ENCODE assay signal across 8 mouse cellular contexts in genomic region chr3:32610560-32610959, GRCm38 (mm10). TPM values are rescaled to one million over a fixed set of nuclear protein-coding genes. Genes with fewer than 3 reads are reported as not detected.
DNase-seq lines count a peak whose midpoint lies in the region; ATAC-seq and TF ChIP-seq lines count a peak whose summit lies in the region.

No protein-coding gene starts in this region.

- TF ChIP-seq EP300 in ES-Bruce4 (IDR thresholded peaks at IDR 0.05; ENCODE audit: insufficient read depth, low read depth, low read length), result no peak
- TF ChIP-seq EP300 in lung, postnatal 0 days (IDR thresholded peaks at IDR 0.05), result no peak

- DNase-seq in adrenal gland, postnatal 36 days, result peak; percentile 72 to 80
- peak; percentile 31 to 81 for DNase-seq in layer of hippocampus, adult 18-20 months (ENCODE audit: low spot score in 2 of 2)
- peak; percentile 79 for DNase-seq in lung, postnatal 0 days (ENCODE audit: low spot score)
- DNase-seq in retina, postnatal 1 day, result peak; percentile 65

- no peak overlapping the region for H3K4me2 ChIP-seq in forebrain, embryonic 12.5 days
- no peak overlapping the region for H3K4me2 ChIP-seq in lung, postnatal 0 days (replicated peaks; ENCODE audit: low read depth, low read length)

- no peak overlapping the region for H3K9ac ChIP-seq in ES-Bruce4 (ENCODE audit: low read depth, poor library complexity, severe bottlenecking)
- no peak overlapping the region for H3K9ac ChIP-seq in forebrain, embryonic 12.5 days
- H3K9ac ChIP-seq in lung, postnatal 0 days (replicated peaks; ENCODE audit: low read depth), result no peak overlapping the region

- no peaks in the 10 kb centered on the region for H3K27me3 ChIP-seq in ES-Bruce4 (ENCODE audit: control insufficient read depth, insufficient read depth, low read length, poor library complexity, severe bottlenecking)
- no peaks in the 10 kb centered on the region for H3K27me3 ChIP-seq in forebrain, embryonic 12.5 days
- H3K27me3 ChIP-seq in lung, postnatal 0 days (replicated peaks; ENCODE audit: insufficient read depth, low read length), result no peaks in the 10 kb centered on the region

- no peak for TF ChIP-seq POLR2A in ES-Bruce4 (IDR thresholded peaks at IDR 0.05; ENCODE audit: insufficient read depth, low read length)

- no peaks in the 10 kb centered on the region for H3K9me3 ChIP-seq in ES-Bruce4 (replicated peaks; ENCODE audit: control insufficient read depth, insufficient read depth, low read length, poor library complexity, severe bottlenecking)
- H3K9me3 ChIP-seq in forebrain, embryonic 12.5 days, result no peaks in the 10 kb centered on the region
- H3K9me3 ChIP-seq in lung, postnatal 0 days (ENCODE audit: low read length), result no peaks in the 10 kb centered on the region

- peak; percentile 47 for TF ChIP-seq CTCF in ES-Bruce4 (IDR thresholded peaks at IDR 0.05; ENCODE audit: low read depth, low read length)
- TF ChIP-seq CTCF in lung, postnatal 0 days (IDR thresholded peaks at IDR 0.05), result peak; percentile 86

- H3K36me3 ChIP-seq in ES-Bruce4 (ENCODE audit: control insufficient read depth, insufficient read depth, low read length, poor library complexity, severe bottlenecking), result no peaks in the 10 kb centered on the region
- H3K36me3 ChIP-seq in forebrain, embryonic 12.5 days (replicated peaks), result no peaks in the 10 kb centered on the region
- H3K36me3 ChIP-seq in lung, postnatal 0 days (ENCODE audit: insufficient read depth, low read length), result no peaks in the 10 kb centered on the region

- peak; percentile 66; the same call in 1 of the 2 replicates for ATAC-seq in forebrain, embryonic 12.5 days (ENCODE audit: low FRiP score)
- peak; percentile 61 to 82; a peak in 3 of 4 replicates for ATAC-seq in hematopoietic stem cell, adult 5-6 weeks (replicated peaks in 1 of 2; ENCODE audit: insufficient read depth in 1 of 2, low FRiP score in 2 of 2, low TSS enrichment in 1 of 2, low read depth in 1 of 2, poor library complexity in 2 of 2, severe bottlenecking in 2 of 2)
- peak; percentile 71 for ATAC-seq in lung, postnatal 0 days
- no peak for ATAC-seq in erythroid progenitor cell, adult 5-6 weeks (replicated peaks; ENCODE audit: low FRiP score, poor library complexity, severe bottlenecking)

- no peak overlapping the region for H3K4me3 ChIP-seq in ES-Bruce4 (ENCODE audit: low read depth, low read length)
- no peak overlapping the region for H3K4me3 ChIP-seq in forebrain, embryonic 12.5 days (replicated peaks)
- no peak overlapping the region for H3K4me3 ChIP-seq in lung, postnatal 0 days (ENCODE audit: low read depth, low read length)

- 32% methylated on average over 7 of the region's 7 CpGs for WGBS in forebrain, embryonic 12.5 days
- WGBS in lung, postnatal 0 days, result 27% methylated on average over 7 of the region's 7 CpGs

- H3K27ac ChIP-seq in ES-Bruce4 (ENCODE audit: insufficient read depth, low read length), result no peak overlapping the region
- no peak overlapping the region for H3K27ac ChIP-seq in forebrain, embryonic 12.5 days
- H3K27ac ChIP-seq in lung, postnatal 0 days (ENCODE audit: low read length), result no peak overlapping the region

- H3K4me1 ChIP-seq in ES-Bruce4 (ENCODE audit: control insufficient read depth, insufficient read depth, low read length), result no peaks in the 10 kb centered on the region
- H3K4me1 ChIP-seq in forebrain, embryonic 12.5 days, result 0 out of 2 replicates have a peak, but pooled peaks cover 2% of the 10 kb centered on the region
- peaks cover 5% of the 10 kb centered on the region; the same call in 1 of the 2 replicates for H3K4me1 ChIP-seq in lung, postnatal 0 days (ENCODE audit: insufficient read depth, low read depth, low read length)

RNA-seq across cellular contexts. Expression of gene Gnb4, which starts 5.8 kb away (rescaled TPM):
- 4.8 and 5.8 TPM in 2 replicates for polyA plus RNA-seq in ES-Bruce4 (2011; ENCODE audit: insufficient read depth, insufficient read length, low read depth, missing spikeins)
- 10 to 100 TPM; 42.2 to 79.8 TPM for total RNA-seq in adrenal gland, postnatal 36 days (2021)
- 34.9 and 40.5 TPM in 2 replicates for polyA plus RNA-seq in forebrain, embryonic 12.5 days (2016; fragmentation: Nextera tagmentation; extraction: Ambion mirVana)
- total RNA-seq in hematopoietic stem cell, adult 5-6 weeks (2017), result 15.7 and 20.7 TPM in 2 replicates
- 10 to 100 TPM; 12.4 to 13.7 TPM for total RNA-seq in layer of hippocampus, adult 18-20 months (2021)
- polyA plus RNA-seq in lung, postnatal 0 days (2015; fragmentation: Nextera tagmentation; extraction: Ambion mirVana), result 109 and 114 TPM in 2 replicates
- total RNA-seq in erythroid progenitor cell, adult 5-6 weeks (2015; ENCODE audit: low replicate concordance), result 0.36 and 2.1 TPM in 2 replicates
- 4.9 TPM in 1 of 2 replicates, not detected in the other for total RNA-seq in erythroid progenitor cell, adult 5-6 weeks (2017; ENCODE audit: low replicate concordance)
